Mouse (Mus musculus) stomach, embryonic 14.5 days (tissue): ENCODE measurements at regions not wholly inside any gene's neighbourhood (a gene's known extent, or its start where the extent isn't known, plus 50 kb on each side); places are given as distances from the start of the nearest gene placed in this dataset.
A peak's percentile ranks its signal among the peaks of the same experiment; 100 is the strongest.

Source experiments
- ATAC-seq: fragments of 200-750 bp; cut with Nextera tagmentation; 2 replicates; pipeline ENCODE4 v1.8.0; 2017; ENCODE audit warnings: low read depth, moderate TSS enrichment; ENCODE audit not compliant: insufficient number of reproducible peaks, insufficient read depth, low FRiP score
- H3K27ac ChIP-seq: fragments of 300-500 bp; sonication (generic); 2 replicates; pipeline ENCODE4 v1.5.1; 2014; ENCODE audit warnings: mild to moderate bottlenecking, low read length, moderate library complexity, mixed read lengths
- H3K27me3 ChIP-seq: fragments of 300-500 bp; sonication (generic); 2 replicates; pipeline ENCODE4 v1.6.1; 2014; ENCODE audit warnings: low read length, control low read depth, mixed read lengths; ENCODE audit not compliant: control insufficient read depth, insufficient read depth
- H3K36me3 ChIP-seq: fragments of 300-500 bp; sonication (generic); 2 replicates; pipeline ENCODE4 v1.6.1; 2014; ENCODE audit warnings: mild to moderate bottlenecking, control low read depth, low read length, moderate library complexity, mixed read lengths; ENCODE audit not compliant: control insufficient read depth, insufficient read depth
- H3K4me1 ChIP-seq: fragments of 300-500 bp; sonication (generic); 2 replicates; pipeline ENCODE4 v1.6.1; 2014; ENCODE audit warnings: low read length, control low read depth, mixed read lengths; ENCODE audit not compliant: control insufficient read depth, insufficient read depth
- H3K4me2 ChIP-seq: fragments of 300-500 bp; sonication (generic); replicated peaks from 2 replicates; pipeline ENCODE4 v1.6.1; 2014; ENCODE audit warnings: low read depth, low read length, control low read depth
- H3K4me3 ChIP-seq: fragments of 300-500 bp; sonication (generic); 2 replicates; pipeline ENCODE4 v1.5.1; 2014; ENCODE audit warnings: low read depth, low read length, control low read depth
- H3K9ac ChIP-seq: fragments of 300-500 bp; sonication (generic); replicated peaks from 2 replicates; pipeline ENCODE4 v1.6.1; 2014; ENCODE audit warnings: low read depth, mild to moderate bottlenecking, control low read depth, low read length, moderate library complexity, mixed read lengths
- H3K9me3 ChIP-seq: fragments of 300-500 bp; sonication (generic); 2 replicates; pipeline ENCODE4 v1.6.1; 2016; ENCODE audit warnings: low read depth, low read length, control low read depth; ENCODE audit not compliant: control insufficient read depth
- WGBS: fragments of 180-500 bp; shearing (Covaris S2); extraction: QIAGEN DNeasy Blood & Tissue Kit; methylation state at CpG from one replicate; pipeline ENCODE4 v1.1.7; 2014; 5-methylcytosine and 5-hydroxymethylcytosine counted together

DNA sequence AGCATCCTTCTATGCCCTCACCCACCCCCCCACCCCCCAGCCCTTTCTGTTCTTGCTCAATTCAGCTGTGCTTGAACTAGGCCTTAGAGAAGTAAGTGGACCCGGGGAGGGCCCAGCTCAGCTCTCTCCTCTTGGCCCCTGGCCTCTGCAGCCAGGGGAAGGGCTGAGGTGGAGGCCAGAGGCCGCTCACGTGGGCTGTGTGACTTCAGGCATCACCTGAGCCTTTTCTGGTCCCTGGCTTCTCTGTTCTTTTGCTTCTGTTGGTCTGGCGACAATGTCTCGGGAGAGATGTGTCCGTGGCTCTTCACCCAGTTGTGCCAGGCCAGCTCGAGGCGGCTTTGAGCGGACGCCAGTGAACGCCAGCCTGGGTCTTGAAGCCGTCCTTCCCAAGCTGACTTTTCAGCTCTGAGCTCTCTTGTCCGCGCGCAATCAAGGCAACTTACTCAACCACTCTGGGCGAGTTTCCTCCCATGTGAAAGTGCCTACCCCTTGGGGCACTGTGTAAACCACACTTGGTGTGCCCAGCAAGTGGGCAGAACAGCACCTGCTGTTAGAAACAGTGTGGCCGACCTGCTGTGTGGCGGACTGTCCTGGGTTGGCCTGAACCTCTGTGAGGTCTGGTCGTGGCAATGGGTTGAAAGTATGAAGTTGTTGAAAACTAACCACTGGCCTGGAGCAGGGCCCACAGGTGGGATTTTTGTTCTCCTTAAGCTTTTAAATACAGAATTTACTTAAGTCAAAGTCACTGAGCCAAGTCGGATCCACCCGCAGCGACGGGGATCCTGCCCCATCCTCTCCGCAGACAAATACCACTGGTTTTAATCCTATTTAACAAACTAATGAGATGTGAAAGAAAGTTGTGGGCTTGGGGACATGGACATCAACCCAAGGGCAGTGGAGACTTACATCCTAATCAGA lies 86.9 kb upstream of the Tmem189 start:
- Histone ChIP-seq H3K27ac (peak overlapping the region; percentile 96; the same call in 1 of the 2 replicates), H3K4me2 (peak overlapping the region; percentile 93; the same call in 1 of the 2 replicates), H3K9me3 (no peaks in the 10 kb centered on the region), H3K27me3 (no peaks in the 10 kb centered on the region), H3K4me1 (peaks cover 31% of the 10 kb centered on the region), H3K4me3 (no peak overlapping the region), H3K9ac (no peak overlapping the region), H3K36me3 (no peaks in the 10 kb centered on the region)
- 82% methylated on average over 24 of the region's 24 CpGs for WGBS
- no peak for ATAC-seq

GRCm38 (mm10) chr2:167775218-167775915 lies 85.7 kb upstream of the Tmem189 start:
- WGBS: 67% methylated on average over 20 of the region's 20 CpGs
- H3K4me1 ChIP-seq: peaks cover 24% of the 10 kb centered on the region
- peak overlapping the region; percentile 33; the same call in 1 of the 2 replicates for H3K27ac ChIP-seq
- ATAC-seq: no peak
- no peak overlapping the region for H3K4me3 ChIP-seq
- H3K27me3 ChIP-seq: no peaks in the 10 kb centered on the region
- no peak overlapping the region for H3K4me2 ChIP-seq
- no peaks in the 10 kb centered on the region for H3K36me3 ChIP-seq
- no peaks in the 10 kb centered on the region for H3K9me3 ChIP-seq
- H3K9ac ChIP-seq: no peak overlapping the region

DNA sequence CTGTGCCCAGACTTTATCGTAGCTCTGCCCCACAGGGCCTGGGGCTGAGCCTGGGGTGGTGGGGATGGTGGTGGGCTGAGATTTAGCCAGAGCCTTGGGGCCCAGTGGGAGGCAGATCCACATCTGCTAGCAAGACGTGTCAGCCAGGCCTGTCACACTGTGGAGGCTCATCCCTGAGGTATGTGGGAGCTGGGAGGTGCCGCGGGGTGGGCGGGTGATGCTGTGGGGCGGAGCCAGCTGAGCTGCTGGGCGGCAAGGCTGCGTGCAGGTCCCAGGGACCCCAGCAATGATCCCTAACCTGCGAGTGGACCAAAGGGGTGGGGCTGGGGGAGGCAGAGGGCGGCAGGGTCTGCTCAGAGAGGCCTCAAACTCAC lies 85.2 kb upstream of the Tmem189 start:
- no peak overlapping the region for H3K4me2 ChIP-seq
- WGBS: 20% methylated on average over 10 of the region's 10 CpGs
- no peaks in the 10 kb centered on the region for H3K27me3 ChIP-seq
- H3K36me3 ChIP-seq: no peaks in the 10 kb centered on the region
- no peak overlapping the region for H3K4me3 ChIP-seq
- peaks cover 24% of the 10 kb centered on the region for H3K4me1 ChIP-seq
- ATAC-seq: no peak
- H3K27ac ChIP-seq: peak overlapping the region; percentile 33; the same call in 1 of the 2 replicates
- no peaks in the 10 kb centered on the region for H3K9me3 ChIP-seq
- H3K9ac ChIP-seq: no peak overlapping the region

DNA sequence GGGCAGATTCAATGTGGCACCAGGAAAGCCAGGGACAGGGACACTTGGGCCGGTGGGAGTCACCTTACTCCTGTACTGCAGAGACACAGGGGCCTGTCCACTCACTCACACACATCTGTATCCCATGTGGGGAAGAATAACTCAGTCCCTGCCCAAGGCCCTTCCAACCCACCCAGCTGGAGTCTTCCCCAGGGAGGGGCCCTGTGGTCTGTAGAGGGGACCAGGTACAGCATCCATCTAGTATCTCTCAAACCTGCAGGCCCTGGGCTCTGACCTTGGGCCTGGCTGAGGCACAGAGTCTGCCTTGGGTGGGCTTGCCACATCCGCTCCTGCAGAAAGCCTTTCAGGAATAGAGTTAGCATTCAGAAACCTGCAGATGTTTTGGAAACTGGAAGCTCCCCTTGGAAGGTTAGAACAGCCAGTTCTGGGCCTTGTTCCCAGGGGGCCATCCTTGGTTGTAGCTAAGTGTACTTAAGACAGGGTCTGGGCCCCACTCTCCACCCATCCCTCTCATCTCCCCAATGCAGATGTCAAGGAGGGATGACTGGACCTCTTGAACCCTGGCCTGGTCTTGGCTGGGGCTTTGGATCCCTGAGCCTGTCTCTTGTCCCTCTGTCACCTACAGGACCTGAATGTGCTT lies 84.7 kb upstream of the Tmem189 start:
- Histone ChIP-seq H3K36me3 (no peaks in the 10 kb centered on the region), H3K9ac (no peak overlapping the region), H3K27me3 (no peaks in the 10 kb centered on the region), H3K4me1 (peaks cover 24% of the 10 kb centered on the region), H3K9me3 (no peaks in the 10 kb centered on the region), H3K4me3 (no peak overlapping the region), H3K27ac (peak overlapping the region; percentile 33; the same call in 1 of the 2 replicates), H3K4me2 (no peak overlapping the region)
- ATAC-seq: no peak
- WGBS: 79% methylated on average over 2 of the region's 2 CpGs

DNA sequence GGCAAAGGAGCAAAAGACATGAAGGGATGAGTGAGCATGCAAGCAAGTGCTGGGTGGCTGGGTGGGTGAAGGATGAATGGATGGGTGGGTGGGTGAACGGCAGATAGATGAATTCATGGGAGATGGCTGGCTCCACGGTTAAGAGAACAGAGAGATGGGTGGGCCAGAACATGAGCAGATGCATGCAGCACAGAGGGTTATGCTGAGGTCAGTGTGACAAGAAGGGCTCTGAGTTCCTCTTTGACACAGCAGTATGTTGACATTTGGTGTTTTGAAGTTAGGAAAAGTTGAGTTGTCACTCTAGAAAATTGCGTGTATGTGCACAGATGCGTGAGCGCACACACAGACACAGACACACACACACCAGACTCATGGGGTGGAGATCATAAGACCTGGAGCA lies 83.2 kb upstream of the Tmem189 start:
- Histone ChIP-seq H3K4me3 (no peak overlapping the region), H3K9me3 (no peaks in the 10 kb centered on the region), H3K36me3 (no peaks in the 10 kb centered on the region), H3K27ac (no peak overlapping the region), H3K9ac (no peak overlapping the region), H3K4me2 (no peak overlapping the region), H3K4me1 (peaks cover 16% of the 10 kb centered on the region), H3K27me3 (no peaks in the 10 kb centered on the region)
- no peak for ATAC-seq
- WGBS: 90% methylated on average over 5 of the region's 5 CpGs

GRCm38 (mm10) chr2:167767962-167768361 lies 78.3 kb upstream of the Tmem189 start:
- Histone ChIP-seq H3K27me3 (no peaks in the 10 kb centered on the region), H3K27ac (no peak overlapping the region; the same call in 1 of the 2 replicates), H3K4me3 (no peak overlapping the region), H3K4me1 (peaks cover 14% of the 10 kb centered on the region; the same call in 1 of the 2 replicates), H3K9me3 (no peaks in the 10 kb centered on the region), H3K9ac (no peak overlapping the region), H3K4me2 (no peak overlapping the region), H3K36me3 (no peaks in the 10 kb centered on the region)
- ATAC-seq: peak; percentile 6; the same call in 1 of the 2 replicates
- 57% methylated on average over 12 of the region's 13 CpGs for WGBS

GRCm38 (mm10) chr2:167767371-167767770 lies 77.7 kb upstream of the Tmem189 start:
- no peak for ATAC-seq
- Histone ChIP-seq H3K27me3 (no peaks in the 10 kb centered on the region), H3K4me2 (no peak overlapping the region), H3K27ac (no peak overlapping the region; the same call in 1 of the 2 replicates), H3K9ac (no peak overlapping the region), H3K36me3 (no peaks in the 10 kb centered on the region), H3K9me3 (no peaks in the 10 kb centered on the region), H3K4me1 (peaks cover 14% of the 10 kb centered on the region; the same call in 1 of the 2 replicates), H3K4me3 (no peak overlapping the region)
- WGBS: 89% methylated on average over 8 of the region's 8 CpGs

- H3K9ac ChIP-seq: no peak overlapping the region
- H3K36me3 ChIP-seq: no peaks in the 10 kb centered on the region
- H3K4me3 ChIP-seq: no peak overlapping the region
- WGBS: 85% methylated on average over 6 of the region's 6 CpGs
- ATAC-seq: no peak
- H3K27me3 ChIP-seq: no peaks in the 10 kb centered on the region
- 0 out of 2 replicates have a peak overlapping the region, but pooled peaks have one; percentile 1 for H3K27ac ChIP-seq
- H3K9me3 ChIP-seq: no peaks in the 10 kb centered on the region
- H3K4me1 ChIP-seq: peaks cover 14% of the 10 kb centered on the region; the same call in 1 of the 2 replicates
- H3K4me2 ChIP-seq: no peak overlapping the region
Measured at GRCm38 (mm10) chr2:167765811-167766210, 76.2 kb upstream of the Tmem189 start.
